Mouse (Mus musculus) kidney, adult 18-20 months (tissue): ENCODE results near the gene Rab11fip2.

Experiments
- DNase-seq: peaks from one replicate; pipeline ENCODE4 v3.0.0; 2021

Gene Rab11fip2

DNA sequence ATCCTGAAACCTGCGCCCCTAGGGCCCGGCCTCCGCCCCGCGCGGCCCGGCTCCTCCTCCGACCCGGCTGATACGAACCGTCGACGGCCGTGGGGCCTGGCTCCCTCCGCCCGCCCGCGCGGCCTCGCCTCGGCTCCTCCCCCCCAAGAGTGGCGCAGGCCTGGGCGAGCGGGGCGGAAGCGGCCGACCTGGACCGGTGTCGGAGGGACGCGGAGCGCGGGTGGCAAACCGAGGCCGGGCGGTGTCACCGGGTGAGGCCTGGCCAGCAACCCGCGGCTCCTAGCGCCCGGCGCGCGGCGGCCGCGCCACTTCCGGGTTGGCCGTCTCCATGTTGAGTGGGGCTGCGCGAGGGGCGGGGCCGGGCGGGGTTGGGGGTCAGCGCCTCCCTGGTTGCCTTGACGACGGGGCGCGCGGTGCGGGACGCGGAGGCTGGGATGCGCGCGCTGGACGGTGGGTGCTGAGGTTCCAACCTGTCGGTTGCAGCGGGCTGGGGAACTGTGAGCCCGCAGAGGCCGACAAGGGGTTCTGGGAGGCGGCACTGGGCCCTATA, at the start of gene Rab11fip2:
TSS of gene Rab11fip2 (minus strand) at position 333 of the 550 bp plus-strand sequence.
- peak; percentile 93 for DNase-seq

- no peak for DNase-seq
These were observed 38.1 kb upstream of the Rab11fip2 start for GRCm38 (mm10) chr19:59981588-59981987.

GRCm38 (mm10) chr19:59954936-59955335, 11.5 kb upstream of the Rab11fip2 start:
- no peak for DNase-seq

- DNase-seq = no peak
These were observed 6.3 kb upstream of the Rab11fip2 start for GRCm38 (mm10) chr19:59949731-59950130.

DNA sequence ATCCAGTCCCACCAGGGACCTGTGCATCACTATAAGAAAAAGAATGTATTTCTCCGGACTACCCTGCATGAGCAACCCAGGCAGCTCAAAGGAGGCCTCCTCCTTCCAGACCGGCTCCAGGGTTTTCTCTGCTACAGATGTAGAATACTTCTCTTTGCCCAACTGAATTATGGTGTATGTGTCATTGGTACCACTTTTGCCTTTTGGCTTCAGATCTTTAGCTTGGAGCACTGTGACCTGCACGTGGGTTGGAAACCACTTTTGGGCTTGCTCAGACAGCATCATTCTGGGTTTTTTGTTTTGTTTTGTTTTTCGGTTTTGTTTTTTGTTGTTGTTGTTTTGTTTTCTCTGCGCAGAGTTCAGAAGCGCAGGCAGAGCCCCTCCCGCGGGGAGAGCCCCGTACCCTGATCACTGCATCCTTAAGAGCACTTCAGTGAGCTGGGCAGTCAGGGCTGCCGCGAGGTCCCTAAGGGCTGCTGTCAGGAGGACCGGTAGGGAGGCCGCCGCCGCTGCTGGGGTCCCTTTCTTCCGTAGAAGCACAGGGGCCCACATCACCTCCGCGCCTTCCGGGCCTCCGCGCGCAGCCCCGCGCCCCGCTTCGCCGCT, 635 bp downstream of the Rab11fip2 start:
- no peak for DNase-seq

GRCm38 (mm10) chr19:59939711-59940110, 3.7 kb downstream of the Rab11fip2 start:
- DNase-seq = peak; percentile 8

DNA sequence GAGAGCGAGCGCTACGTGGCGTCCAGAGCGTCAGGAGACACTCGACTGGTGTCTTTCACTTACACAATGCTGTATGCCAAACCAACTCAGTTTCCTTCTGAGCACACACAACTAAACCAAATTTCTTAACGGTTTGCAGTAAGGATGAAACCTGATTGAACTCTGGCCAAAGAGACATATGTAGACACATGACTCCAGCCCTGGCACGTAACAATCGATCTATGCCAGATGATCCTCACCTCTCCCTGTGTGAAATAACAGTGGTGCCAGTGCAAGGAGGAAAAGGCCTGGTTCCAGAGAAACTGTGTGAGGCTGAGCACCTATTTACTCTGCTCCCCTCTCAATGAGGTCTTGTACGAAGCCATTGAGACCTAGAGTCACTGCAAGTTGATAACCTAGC, 11.4 kb downstream of the Rab11fip2 start:
- DNase-seq = no peak

GRCm38 (mm10) chr19:59928672-59929071, 14.8 kb downstream of the Rab11fip2 start:
- DNase-seq = no peak

DNA sequence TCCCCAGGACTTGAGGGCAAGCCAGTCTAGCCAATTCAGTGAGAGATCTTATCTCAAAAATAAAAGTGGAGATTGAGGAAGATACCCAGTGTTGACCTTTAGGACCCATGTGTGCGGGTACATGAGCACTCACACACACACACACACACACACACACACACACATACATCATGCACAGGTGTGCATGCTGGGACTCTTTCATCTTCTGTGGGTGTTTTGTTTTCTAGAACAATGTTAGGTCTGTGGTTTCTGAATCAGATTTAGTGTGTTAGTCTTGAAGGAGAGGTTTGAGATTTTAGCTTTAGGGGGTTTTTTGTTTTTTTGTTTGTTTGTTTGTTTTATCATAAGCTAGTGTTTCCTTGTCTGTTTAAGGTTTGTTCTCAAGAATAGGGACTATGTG, 17.3 kb downstream of the Rab11fip2 start:
- DNase-seq = no peak

GRCm38 (mm10) chr19:59920846-59921245, 22.6 kb downstream of the Rab11fip2 start:
- DNase-seq = no peak

- DNase-seq = no peak
These were observed 25.4 kb downstream of the Rab11fip2 start for GRCm38 (mm10) chr19:59917901-59918613.

DNA sequence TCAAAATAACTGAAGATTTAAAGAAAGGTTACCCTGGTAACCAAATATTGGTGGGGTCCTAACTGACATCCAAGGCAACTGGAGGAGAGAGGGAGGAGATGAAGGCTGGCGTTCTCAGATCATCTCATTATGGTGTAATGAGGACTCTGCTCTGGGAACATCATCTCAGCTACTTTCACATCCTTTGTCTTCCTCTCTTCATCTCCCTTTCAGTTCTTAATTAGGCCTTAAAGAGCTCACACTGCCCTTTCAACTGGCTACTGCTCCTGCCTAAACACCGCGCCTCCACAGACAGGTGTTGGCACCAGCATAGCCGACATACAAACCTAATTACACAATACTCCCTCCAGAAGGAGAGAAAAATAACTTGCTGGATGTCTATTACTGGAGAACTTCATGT, 31.9 kb downstream of the Rab11fip2 start:
- DNase-seq = no peak

DNA sequence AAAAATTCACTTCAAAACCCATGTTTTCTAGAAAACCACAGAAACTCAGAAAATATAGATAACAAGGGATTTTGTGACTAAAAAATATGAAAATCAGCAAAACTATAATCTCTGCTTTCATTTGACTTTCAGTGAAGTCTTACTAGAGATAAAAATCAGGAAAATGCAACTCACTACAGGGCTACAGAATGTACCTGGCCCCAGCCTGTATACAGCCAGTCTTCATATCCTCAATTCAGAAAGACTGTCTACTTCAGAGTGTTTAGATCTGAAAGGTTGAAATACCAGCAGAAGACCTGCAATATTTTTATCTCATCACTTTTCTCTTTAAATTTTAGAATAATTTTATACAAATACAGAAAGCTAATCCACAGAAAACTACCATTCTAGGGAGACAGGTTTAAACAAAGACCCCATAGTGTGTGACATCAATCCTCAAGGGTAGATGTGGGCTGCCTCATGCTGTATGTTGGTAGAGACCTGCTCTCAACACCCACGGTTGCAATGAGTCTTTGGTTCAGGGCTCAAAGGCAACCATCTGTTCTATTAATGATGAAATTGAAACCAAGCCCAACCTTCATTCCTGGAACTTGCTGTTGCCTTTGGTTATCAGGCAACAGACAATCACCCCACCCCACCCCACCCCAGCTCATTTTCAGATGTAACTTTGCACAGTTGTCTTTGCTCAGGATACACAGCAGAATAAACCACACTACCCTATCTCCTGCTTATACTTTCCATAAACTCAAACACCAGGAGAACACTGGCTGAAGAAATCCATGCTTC, 38.0 kb downstream of the Rab11fip2 start:
- DNase-seq = no peak

- DNase-seq = no peak
These were observed 43.5 kb downstream of the Rab11fip2 start for GRCm38 (mm10) chr19:59899965-59900364.

DNA sequence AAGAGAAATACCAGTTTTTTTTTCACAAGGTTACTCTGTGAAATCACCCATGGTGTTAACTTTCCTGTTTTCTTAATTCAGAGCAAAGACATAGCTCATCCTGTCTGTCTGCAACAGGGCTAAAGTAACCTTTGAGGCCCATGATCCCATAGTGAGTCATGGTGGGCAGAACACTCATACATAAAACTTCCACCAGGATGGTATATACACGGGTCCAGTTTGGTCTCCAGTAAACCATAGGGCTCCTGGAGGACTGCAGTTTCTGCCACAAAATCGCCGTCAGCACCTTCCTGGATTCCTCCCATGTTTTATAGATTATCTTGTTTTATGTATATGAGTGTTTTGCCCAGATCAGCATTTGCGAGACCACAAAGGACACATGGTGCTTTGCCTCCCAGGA, 45.2 kb downstream of the Rab11fip2 start:
- DNase-seq = no peak

DNA sequence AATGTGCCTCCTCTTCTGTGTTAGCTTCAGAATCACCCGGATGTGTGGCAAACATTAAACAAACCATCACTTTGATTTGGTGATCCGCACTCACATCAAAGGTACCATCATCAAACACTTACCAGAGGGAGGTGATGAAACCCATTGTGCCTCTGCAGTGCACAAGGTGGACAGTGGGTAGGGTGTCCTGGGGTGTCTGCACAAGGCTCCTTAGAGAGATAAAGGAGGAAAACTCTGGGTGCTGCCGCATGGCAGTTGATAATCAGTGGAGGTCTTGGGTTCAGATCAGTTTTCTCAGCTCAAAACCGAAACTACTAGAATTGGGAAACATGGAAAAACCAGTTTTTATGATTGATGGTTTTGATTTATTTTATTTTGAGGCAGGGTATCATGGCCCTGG, 54.1 kb downstream of the Rab11fip2 start:
- no peak for DNase-seq

DNA sequence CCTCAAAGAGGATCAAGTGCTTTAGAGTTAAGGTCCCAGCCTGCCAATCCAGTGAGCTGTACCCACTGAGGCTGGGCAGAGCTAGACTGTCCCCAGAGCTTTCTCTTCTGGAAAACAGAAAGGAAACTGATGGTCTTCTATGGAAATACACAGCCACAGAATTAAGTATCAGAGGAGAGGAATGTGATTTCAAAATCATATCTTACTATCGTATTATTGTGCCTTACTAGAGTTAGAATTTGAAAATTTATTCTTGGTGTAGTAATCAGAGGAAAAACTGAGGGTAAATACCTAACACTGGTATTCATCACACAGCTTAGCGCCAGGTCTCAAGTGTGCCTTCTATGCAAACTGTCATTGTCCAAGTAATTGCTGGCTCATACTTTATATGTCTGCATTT, 54.6 kb downstream of the Rab11fip2 start:
- no peak for DNase-seq

- DNase-seq = no peak
These were observed 55.6 kb downstream of the Rab11fip2 start for GRCm38 (mm10) chr19:59887866-59888265.

DNA sequence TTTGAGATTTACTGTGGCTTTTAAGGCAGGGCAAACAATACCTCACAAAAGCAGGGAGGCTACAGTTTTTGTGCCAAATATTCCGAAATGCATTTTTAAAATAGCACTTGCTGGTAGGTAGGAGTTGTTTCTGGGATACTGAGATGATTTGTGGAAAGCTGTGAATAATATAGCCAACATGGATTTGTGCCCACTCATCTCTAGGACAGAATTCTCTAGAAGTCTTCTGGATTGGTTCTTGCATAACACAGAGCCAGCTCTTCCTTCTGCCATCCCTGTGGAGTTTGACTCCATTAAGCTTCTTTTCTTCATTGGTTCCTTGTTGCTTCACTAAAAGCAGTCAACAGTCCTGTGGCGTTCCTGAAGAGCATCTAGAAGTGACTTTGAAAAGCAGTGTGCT, 58.2 kb downstream of the Rab11fip2 start:
- no peak for DNase-seq

GRCm38 (mm10) chr19:59877238-59877637, 66.2 kb downstream of the Rab11fip2 start:
- DNase-seq = no peak

- DNase-seq = no peak
These were observed 76.8 kb downstream of the Rab11fip2 start for GRCm38 (mm10) chr19:59866666-59867065.

DNA sequence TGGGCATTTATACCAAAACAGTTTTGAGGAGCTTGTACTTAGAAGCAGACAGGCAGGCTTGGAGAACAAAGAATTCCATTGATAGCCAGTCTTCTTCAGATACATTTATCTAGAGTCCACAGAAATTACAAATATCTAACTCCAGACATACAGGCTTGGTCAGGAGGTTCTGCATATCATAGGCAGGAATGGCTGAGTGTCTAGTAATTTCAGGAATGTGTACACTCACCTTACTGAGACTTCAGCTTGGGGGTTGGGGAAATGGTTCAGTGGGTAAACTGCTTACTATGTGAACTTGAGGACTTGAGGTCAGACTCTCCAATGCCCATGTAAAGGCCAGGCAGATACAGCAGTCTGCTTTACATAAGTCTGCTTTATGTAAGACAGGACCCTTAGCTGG, 81.0 kb downstream of the Rab11fip2 start:
- DNase-seq = no peak

DNA sequence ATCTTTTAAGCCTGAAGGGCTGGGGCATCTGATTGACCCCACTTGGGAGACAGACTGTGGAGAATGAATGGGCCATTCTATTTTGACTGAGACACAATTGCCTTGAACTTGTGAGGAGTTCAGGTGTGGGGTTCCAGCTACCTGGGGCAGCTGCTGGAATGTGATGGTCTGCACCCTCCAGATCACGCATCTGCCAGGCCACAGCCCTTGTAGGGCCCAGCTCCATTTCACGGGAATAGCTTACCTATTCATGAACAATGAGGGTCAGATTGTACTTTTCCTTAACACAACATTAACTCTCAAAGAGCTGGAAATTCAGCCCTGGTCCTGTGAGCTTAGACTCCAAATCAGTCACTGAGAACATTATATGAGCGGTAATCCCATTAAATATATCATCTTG, 82.7 kb downstream of the Rab11fip2 start:
- no peak for DNase-seq

GRCm38 (mm10) chr19:59853061-59853460, 90.4 kb downstream of the Rab11fip2 start:
- no peak for DNase-seq
